Mouse (Mus musculus): ENCODE data around the gene Pip4k2a. TPM values are rescaled to one million over a fixed set of nuclear protein-coding genes. Genes with fewer than 3 reads are reported as not detected.

The Pip4k2a gene
- polyA plus RNA-seq, 1 experiment, result 39.5 TPM

DNA sequence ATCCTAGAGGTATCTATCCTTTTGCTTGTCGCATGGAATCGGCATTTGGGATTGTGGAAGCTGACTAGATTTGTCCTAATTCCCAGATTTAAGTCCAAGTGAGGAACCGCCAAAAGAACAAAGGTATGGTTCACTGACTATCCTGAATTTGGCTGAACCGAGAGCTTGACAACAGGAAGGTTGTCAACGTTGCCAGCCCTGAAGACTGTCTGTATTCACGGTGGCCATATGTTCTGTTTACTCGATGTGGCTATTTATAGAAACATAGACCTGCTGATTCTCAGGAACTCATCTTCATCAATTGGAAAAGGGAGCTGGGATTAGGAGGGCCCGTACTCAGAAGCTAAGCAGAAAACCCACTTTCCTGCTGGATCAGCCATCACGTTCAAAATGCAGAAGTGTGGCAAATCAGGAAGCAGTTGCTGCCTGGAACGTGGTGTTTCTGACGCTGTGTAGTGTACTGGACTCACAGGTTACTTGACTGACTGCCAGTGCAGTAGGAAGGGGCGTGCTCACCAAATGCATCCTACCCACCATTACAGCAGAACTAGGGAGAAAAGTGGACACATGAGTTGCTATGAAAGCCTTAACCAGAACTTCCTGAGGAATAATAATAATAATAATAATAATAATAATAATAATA is 162.5 kb downstream of the Pip4k2a start:
- TF ChIP-seq FLI1 (IDR thresholded peaks at IDR 0.05; ENCODE audit: low read length), result no peak
- TF ChIP-seq GATA1 (IDR thresholded peaks at IDR 0.05; ENCODE audit: borderline replicate concordance, low read length), result no peak
- no peak overlapping the region for H3K4me3 ChIP-seq (replicated peaks)
- peaks cover 16% of the 10 kb centered on the region for H3K36me3 ChIP-seq (replicated peaks; ENCODE audit: low read length)
- H3K9me3 ChIP-seq, result no peaks in the 10 kb centered on the region
- peaks cover 26% of the 10 kb centered on the region for H3K4me1 ChIP-seq
- H3K27me3 ChIP-seq (replicated peaks), result no peaks in the 10 kb centered on the region

DNA sequence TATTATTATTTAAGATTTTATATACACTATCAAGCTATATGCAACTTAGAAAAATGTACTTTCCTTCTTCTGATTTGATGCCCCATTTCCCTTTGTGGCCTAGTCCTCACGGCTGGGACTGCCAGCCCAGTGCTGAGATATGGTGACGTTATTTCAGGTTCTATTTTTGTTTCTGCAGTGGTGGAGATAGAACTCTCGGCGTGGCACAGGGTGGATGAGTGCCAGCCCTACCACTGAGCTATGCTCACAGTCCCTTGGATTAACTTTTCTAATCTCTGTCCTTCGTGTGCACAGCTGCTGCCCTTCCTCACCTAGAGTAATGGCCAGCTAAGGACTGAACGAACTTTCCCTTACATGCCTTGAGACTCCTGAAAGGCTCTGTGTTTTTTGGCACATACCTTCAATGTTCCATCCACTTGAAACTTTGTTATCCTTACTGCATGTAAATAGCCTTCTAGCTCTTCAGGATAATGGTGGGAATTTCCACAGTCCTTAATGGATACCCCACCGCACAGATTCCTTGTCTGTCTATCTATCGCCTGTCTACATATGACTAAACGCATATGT is 164.8 kb downstream of the Pip4k2a start:
- Histone ChIP-seq H3K27me3 (replicated peaks) (no peaks in the 10 kb centered on the region), H3K4me3 (replicated peaks) (no peak overlapping the region), H3K9me3 (no peaks in the 10 kb centered on the region), H3K4me1 (peaks cover 26% of the 10 kb centered on the region), H3K36me3 (replicated peaks; ENCODE audit: low read length) (no peaks in the 10 kb centered on the region)
- TF ChIP-seq GATA1 (IDR thresholded peaks at IDR 0.05; ENCODE audit: borderline replicate concordance, low read length) (no peak), FLI1 (IDR thresholded peaks at IDR 0.05; ENCODE audit: low read length) (no peak)

- H3K9me3 ChIP-seq, result no peaks in the 10 kb centered on the region
- TF ChIP-seq GATA1 (IDR thresholded peaks at IDR 0.05; ENCODE audit: borderline replicate concordance, low read length) (no peak), FLI1 (IDR thresholded peaks at IDR 0.05; ENCODE audit: low read length) (no peak)
- H3K4me1 ChIP-seq, result peaks cover 10% of the 10 kb centered on the region
- H3K36me3 ChIP-seq (replicated peaks; ENCODE audit: low read length), result no peaks in the 10 kb centered on the region
- no peaks in the 10 kb centered on the region for H3K27me3 ChIP-seq (replicated peaks)
- no peak overlapping the region for H3K4me3 ChIP-seq (replicated peaks)
These were observed 166.7 kb downstream of the Pip4k2a start for GRCm38 (mm10) chr2:18831031-18831774.

- Histone ChIP-seq H3K4me1 (peaks cover 39% of the 10 kb centered on the region), H3K4me3 (replicated peaks) (no peak overlapping the region)
- no peak for TF ChIP-seq FLI1 (IDR thresholded peaks at IDR 0.05; ENCODE audit: low read length)
- TF ChIP-seq GATA1 (IDR thresholded peaks at IDR 0.05; ENCODE audit: borderline replicate concordance, low read length), result no peak
These were observed 175.2 kb downstream of the Pip4k2a start for GRCm38 (mm10) chr2:18822711-18823110.

DNA sequence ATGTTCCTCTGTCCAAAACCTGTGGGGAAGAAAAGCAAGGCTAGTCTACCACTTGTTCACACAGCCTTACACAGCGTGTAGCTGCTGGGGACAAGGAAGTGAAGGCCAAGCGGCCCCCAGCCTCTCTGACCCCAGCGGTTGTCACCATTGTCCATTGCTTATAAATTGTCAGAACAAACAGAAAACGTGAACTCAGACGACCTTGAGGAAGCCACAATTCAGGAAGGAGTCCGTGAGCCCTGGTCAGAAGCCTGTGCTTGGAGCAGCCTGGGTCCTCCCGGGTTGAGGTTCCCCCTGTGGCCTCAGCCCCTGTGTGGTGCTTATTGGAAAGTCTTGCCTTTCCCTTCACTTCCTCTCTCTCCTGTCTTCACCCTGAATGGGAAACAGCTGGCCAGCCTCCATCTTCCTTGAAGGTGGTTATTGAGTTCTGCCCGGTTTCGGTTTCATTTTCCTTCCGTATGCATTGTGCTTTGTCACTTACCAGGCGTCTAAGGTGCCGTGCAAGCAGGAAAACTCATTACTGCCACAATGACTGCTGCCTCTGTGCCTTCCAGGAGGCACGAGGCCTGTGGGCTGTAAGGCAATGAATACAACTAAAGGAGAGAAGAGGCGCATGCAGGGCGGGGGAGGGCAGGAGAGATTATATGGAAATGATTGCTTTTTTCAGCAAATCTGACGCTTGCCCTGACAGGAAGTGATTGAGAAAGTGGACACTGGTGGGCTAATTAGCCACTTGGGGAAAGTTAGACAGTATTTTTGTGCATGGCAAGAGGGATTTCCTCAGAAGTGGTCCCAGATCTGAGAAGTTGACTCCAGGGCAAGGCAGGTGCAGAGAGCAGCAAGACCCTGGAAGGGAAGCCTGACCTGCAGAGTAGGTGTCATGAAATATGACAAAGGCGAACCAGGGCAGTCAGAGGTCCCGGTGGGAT is 176.2 kb downstream of the Pip4k2a start:
- TF ChIP-seq FLI1 (IDR thresholded peaks at IDR 0.05; ENCODE audit: low read length), result no peak
- TF ChIP-seq GATA1 (IDR thresholded peaks at IDR 0.05; ENCODE audit: borderline replicate concordance, low read length), result no peak
- Histone ChIP-seq H3K4me1 (peaks cover 39% of the 10 kb centered on the region), H3K4me3 (replicated peaks) (peak overlapping the region; percentile 93), H3K36me3 (replicated peaks; ENCODE audit: low read length) (no peaks in the 10 kb centered on the region), H3K27me3 (replicated peaks) (peaks cover 10% of the 10 kb centered on the region), H3K9me3 (no peaks in the 10 kb centered on the region)

More at GRCm38 (mm10) chr2:18822711-18823110, 175.2 kb downstream of the Pip4k2a start:
- peaks cover 4% of the 10 kb centered on the region for H3K27me3 ChIP-seq (replicated peaks)
- no peaks in the 10 kb centered on the region for H3K36me3 ChIP-seq (replicated peaks; ENCODE audit: low read length)
- no peaks in the 10 kb centered on the region for H3K9me3 ChIP-seq

DNA sequence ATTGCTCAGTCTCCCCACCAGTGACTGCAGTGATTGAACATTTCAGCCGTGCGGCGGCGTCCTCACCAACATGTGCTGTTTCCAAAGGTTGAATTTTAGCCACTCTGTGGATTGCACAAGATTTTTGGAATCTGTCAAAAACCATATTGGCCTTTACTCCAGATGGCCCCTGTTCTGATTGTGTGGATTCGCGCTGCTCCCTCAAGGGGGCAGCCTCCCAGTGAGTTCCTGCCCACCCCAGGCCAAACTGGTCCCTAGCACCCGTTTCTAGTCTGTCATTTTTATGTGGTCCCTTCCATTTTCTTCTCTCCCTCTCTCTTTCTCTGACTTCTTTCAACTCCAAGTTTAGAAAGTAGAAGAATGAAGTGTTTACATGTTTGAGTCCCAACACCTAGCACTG is 178.4 kb downstream of the Pip4k2a start:
- Histone ChIP-seq H3K27me3 (replicated peaks) (peaks cover 10% of the 10 kb centered on the region), H3K4me1 (peaks cover 39% of the 10 kb centered on the region), H3K9me3 (no peaks in the 10 kb centered on the region), H3K36me3 (replicated peaks; ENCODE audit: low read length) (no peaks in the 10 kb centered on the region), H3K4me3 (replicated peaks) (no peak overlapping the region)
- TF ChIP-seq FLI1 (IDR thresholded peaks at IDR 0.05; ENCODE audit: low read length) (no peak), GATA1 (IDR thresholded peaks at IDR 0.05; ENCODE audit: borderline replicate concordance, low read length) (no peak)

DNA sequence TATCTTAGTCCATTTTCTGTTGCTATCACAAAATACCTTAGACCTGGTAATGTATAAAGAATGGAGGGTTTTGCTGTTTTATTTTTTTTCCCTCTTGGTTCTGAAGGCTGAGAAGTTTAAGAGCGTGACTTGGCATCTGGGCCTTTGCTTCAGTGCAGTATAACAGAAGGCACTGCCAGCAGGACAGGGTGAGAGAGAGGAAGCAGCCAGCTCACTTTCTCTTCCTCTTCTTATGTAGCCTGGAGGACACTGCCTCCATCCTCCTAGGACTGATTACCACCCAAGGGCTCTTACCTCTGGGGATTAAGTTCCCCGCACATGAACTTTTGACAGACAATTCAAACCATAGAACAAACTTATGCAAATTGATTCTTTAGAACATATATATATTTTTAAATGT is 181.9 kb downstream of the Pip4k2a start:
- Histone ChIP-seq H3K9me3 (no peaks in the 10 kb centered on the region), H3K27me3 (replicated peaks) (peaks cover 25% of the 10 kb centered on the region), H3K36me3 (replicated peaks; ENCODE audit: low read length) (no peaks in the 10 kb centered on the region), H3K4me3 (replicated peaks) (no peak overlapping the region), H3K4me1 (peaks cover 13% of the 10 kb centered on the region)
- TF ChIP-seq GATA1 (IDR thresholded peaks at IDR 0.05; ENCODE audit: borderline replicate concordance, low read length), result no peak
- no peak for TF ChIP-seq FLI1 (IDR thresholded peaks at IDR 0.05; ENCODE audit: low read length)

GRCm38 (mm10) chr2:18815336-18815965 is 182.5 kb downstream of the Pip4k2a start:
- no peak for TF ChIP-seq FLI1 (IDR thresholded peaks at IDR 0.05; ENCODE audit: low read length)
- TF ChIP-seq GATA1 (IDR thresholded peaks at IDR 0.05; ENCODE audit: borderline replicate concordance, low read length), result no peak

DNA sequence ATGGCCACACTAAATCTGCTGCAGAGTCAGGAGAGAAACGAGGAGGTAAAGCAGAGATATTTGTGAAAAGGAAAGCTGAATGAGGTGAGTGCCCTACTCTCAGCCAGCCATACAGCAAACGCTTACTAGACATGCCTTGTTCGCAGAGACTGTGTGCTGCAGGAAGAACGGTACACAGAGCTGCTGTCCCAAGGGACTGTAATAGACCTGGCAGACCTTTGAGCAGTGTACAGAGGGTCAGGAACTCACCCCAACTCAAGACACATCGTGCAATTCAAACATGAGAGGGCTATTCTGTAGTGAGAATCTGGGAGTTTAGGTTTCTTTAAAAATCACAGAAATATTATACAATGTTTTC is 183.5 kb downstream of the Pip4k2a start:
- H3K27me3 ChIP-seq (replicated peaks), result peaks cover 27% of the 10 kb centered on the region

More at GRCm38 (mm10) chr2:18815336-18815965, 182.5 kb downstream of the Pip4k2a start:
- Histone ChIP-seq H3K36me3 (replicated peaks; ENCODE audit: low read length) (no peaks in the 10 kb centered on the region), H3K9me3 (no peaks in the 10 kb centered on the region), H3K4me3 (replicated peaks) (no peak overlapping the region), H3K27me3 (replicated peaks) (peaks cover 25% of the 10 kb centered on the region), H3K4me1 (peaks cover 10% of the 10 kb centered on the region; the same call in 1 of the 2 replicates)

More for the DNA sequence above, 183.5 kb downstream of the Pip4k2a start:
- no peak overlapping the region for H3K4me3 ChIP-seq (replicated peaks)
- H3K36me3 ChIP-seq (replicated peaks; ENCODE audit: low read length), result no peaks in the 10 kb centered on the region
- peaks cover 3% of the 10 kb centered on the region; the same call in 1 of the 2 replicates for H3K4me1 ChIP-seq
- TF ChIP-seq FLI1 (IDR thresholded peaks at IDR 0.05; ENCODE audit: low read length), result no peak
- no peak for TF ChIP-seq GATA1 (IDR thresholded peaks at IDR 0.05; ENCODE audit: borderline replicate concordance, low read length)
- H3K9me3 ChIP-seq, result no peaks in the 10 kb centered on the region

Measured in megakaryocyte, embryonic 14.5 days (primary cell).